Mouse (Mus musculus): ENCODE measurements at regions not wholly inside any gene's neighbourhood (a gene's known extent, or its start where the extent isn't known, plus 50 kb on each side); places are given as distances from the start of the nearest gene placed in this dataset.

GRCm38 (mm10) chr3:19458386-19458785 is 170.1 kb downstream of the 1700064H15Rik start:
- no peak overlapping the region for H3K4me3 ChIP-seq (ENCODE audit: insufficient read depth in 1 of 2, low read depth in 1 of 2, low read length in 2 of 2, poor library complexity in 1 of 2, severe bottlenecking in 1 of 2)
- in situ Hi-C loops (cut with MboI; ENCODE audit: low sequenced_read_pairs in 2 of 2, unreplicated experiment in 2 of 2): no loop called here
- no peak for TF ChIP-seq ZNF384 (IDR thresholded peaks at IDR 0.05; ENCODE audit: low read depth, low read length)
- TF ChIP-seq CHD2 (IDR thresholded peaks at IDR 0.05; ENCODE audit: low read depth, low read length): no peak
- no peak for TF ChIP-seq MAFK (IDR thresholded peaks at IDR 0.05; ENCODE audit: insufficient read depth, low read depth, low read length)
- TF ChIP-seq ZC3H11A (IDR thresholded peaks at IDR 0.05; ENCODE audit: borderline replicate concordance, low read depth, low read length): no peak
- TF ChIP-seq HCFC1 (IDR thresholded peaks at IDR 0.05; ENCODE audit: borderline replicate concordance, insufficient read depth, low read length): no peak
- H3K4me1 ChIP-seq (ENCODE audit: control insufficient read depth in 2 of 2, insufficient read depth in 2 of 2, low read length in 2 of 2, poor library complexity in 1 of 2): no peaks in the 10 kb centered on the region
- no peak overlapping the region for H3K9ac ChIP-seq (ENCODE audit: insufficient read depth, low read depth, low read length, poor library complexity, severe bottlenecking)
- no peaks in the 10 kb centered on the region for H3K9me3 ChIP-seq (ENCODE audit: control insufficient read depth, insufficient read depth, low read depth, low read length)
- H3K27ac ChIP-seq (ENCODE audit: insufficient read depth, low read depth, low read length, poor library complexity, severe bottlenecking): no peak overlapping the region
- DNase-seq (ENCODE audit: low read depth, low spot score): no peak
- H3K36me3 ChIP-seq (ENCODE audit: control insufficient read depth, insufficient read depth, low read length, poor library complexity, severe bottlenecking): no peaks in the 10 kb centered on the region

DNA sequence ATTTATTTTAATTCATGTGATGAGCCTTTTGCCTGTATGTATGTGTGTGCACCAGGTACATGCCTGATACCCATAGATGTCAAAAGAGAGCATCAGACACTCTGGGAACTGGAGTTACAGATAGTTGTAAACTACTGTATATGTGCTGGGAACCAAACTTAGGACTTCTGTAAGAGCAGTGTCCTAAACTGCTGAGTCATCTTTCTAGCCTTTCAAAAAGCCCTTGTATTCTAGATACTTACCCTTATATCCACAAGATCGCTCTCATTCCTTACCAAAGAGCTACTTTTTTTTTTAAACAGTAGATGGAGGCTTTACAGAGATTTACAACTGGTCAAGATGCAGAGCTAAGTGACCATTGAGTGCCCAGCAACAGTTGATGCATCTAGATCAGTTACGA is 171.0 kb downstream of the 1700064H15Rik start:
- Histone ChIP-seq H3K9me3 (ENCODE audit: control insufficient read depth, insufficient read depth, low read depth, low read length) (no peaks in the 10 kb centered on the region), H3K36me3 (ENCODE audit: control insufficient read depth, insufficient read depth, low read length, poor library complexity, severe bottlenecking) (no peaks in the 10 kb centered on the region), H3K4me1 (ENCODE audit: control insufficient read depth in 2 of 2, insufficient read depth in 2 of 2, low read length in 2 of 2, poor library complexity in 1 of 2) (no peaks in the 10 kb centered on the region), H3K9ac (ENCODE audit: insufficient read depth, low read depth, low read length, poor library complexity, severe bottlenecking) (no peak overlapping the region), H3K4me3 (ENCODE audit: insufficient read depth in 1 of 2, low read depth in 1 of 2, low read length in 2 of 2, poor library complexity in 1 of 2, severe bottlenecking in 1 of 2) (no peak overlapping the region), H3K27ac (ENCODE audit: insufficient read depth, low read depth, low read length, poor library complexity, severe bottlenecking) (no peak overlapping the region)
- in situ Hi-C loops (cut with MboI; ENCODE audit: low sequenced_read_pairs in 2 of 2, unreplicated experiment in 2 of 2): no loop called here
- TF ChIP-seq MAFK (IDR thresholded peaks at IDR 0.05; ENCODE audit: insufficient read depth, low read depth, low read length): peak; percentile 79
- TF ChIP-seq CHD2 (IDR thresholded peaks at IDR 0.05; ENCODE audit: low read depth, low read length): no peak
- no peak for DNase-seq (ENCODE audit: low read depth, low spot score)

DNA sequence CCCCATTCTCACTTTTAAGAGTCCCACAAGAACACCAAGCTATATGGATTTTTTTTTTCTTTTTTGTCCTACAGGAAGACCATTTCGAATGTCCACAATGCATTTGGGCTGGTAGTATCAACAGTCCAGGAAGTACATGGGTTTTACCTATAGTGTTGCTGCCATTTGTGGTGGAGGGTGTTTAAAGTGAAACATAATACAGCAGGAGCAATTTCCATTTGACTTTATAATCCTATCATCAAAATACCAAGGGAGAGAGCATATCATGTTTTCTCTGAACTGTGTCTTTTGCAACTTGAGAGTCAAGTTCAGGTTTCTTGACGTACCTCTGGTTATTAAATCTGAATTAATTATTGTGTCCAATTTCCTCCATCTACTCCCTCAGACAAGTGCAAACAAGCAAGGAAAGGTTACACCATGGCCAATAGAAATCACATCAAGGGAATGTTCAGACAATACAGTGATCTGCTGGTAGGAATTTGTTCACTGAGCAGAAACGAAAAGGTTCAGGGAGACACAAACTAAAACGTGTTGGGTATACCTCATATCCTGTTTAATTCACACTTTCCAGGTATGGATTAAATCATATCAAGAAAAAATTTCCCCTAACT is 172.5 kb downstream of the 1700064H15Rik start:
- no peak overlapping the region for H3K4me3 ChIP-seq (ENCODE audit: insufficient read depth in 1 of 2, low read depth in 1 of 2, low read length in 2 of 2, poor library complexity in 1 of 2, severe bottlenecking in 1 of 2)
- no peaks in the 10 kb centered on the region for H3K36me3 ChIP-seq (ENCODE audit: control insufficient read depth, insufficient read depth, low read length, poor library complexity, severe bottlenecking)
- 0 out of 4 replicates have a peak, but pooled peaks cover 0 to 1% of the 10 kb centered on the region in 2 experiments for H3K4me1 ChIP-seq (ENCODE audit: control insufficient read depth in 2 of 2, insufficient read depth in 2 of 2, low read length in 2 of 2, poor library complexity in 1 of 2)
- DNase-seq (ENCODE audit: low read depth, low spot score): no peak
- no peak overlapping the region for H3K27ac ChIP-seq (ENCODE audit: insufficient read depth, low read depth, low read length, poor library complexity, severe bottlenecking)
- TF ChIP-seq CHD2 (IDR thresholded peaks at IDR 0.05; ENCODE audit: low read depth, low read length): no peak
- TF ChIP-seq MAFK (IDR thresholded peaks at IDR 0.05; ENCODE audit: insufficient read depth, low read depth, low read length): no peak
- TF ChIP-seq HCFC1 (IDR thresholded peaks at IDR 0.05; ENCODE audit: borderline replicate concordance, insufficient read depth, low read length): no peak
- no peak for TF ChIP-seq ZC3H11A (IDR thresholded peaks at IDR 0.05; ENCODE audit: borderline replicate concordance, low read depth, low read length)
- no peak for TF ChIP-seq ZNF384 (IDR thresholded peaks at IDR 0.05; ENCODE audit: low read depth, low read length)
- no peaks in the 10 kb centered on the region for H3K9me3 ChIP-seq (ENCODE audit: control insufficient read depth, insufficient read depth, low read depth, low read length)
- no peak overlapping the region for H3K9ac ChIP-seq (ENCODE audit: insufficient read depth, low read depth, low read length, poor library complexity, severe bottlenecking)
- in situ Hi-C loops (cut with MboI; ENCODE audit: low sequenced_read_pairs in 2 of 2, unreplicated experiment in 2 of 2): no loop called here

- TF ChIP-seq ZC3H11A (IDR thresholded peaks at IDR 0.05; ENCODE audit: borderline replicate concordance, low read depth, low read length) (no peak), CHD2 (IDR thresholded peaks at IDR 0.05; ENCODE audit: low read depth, low read length) (no peak), MAFK (IDR thresholded peaks at IDR 0.05; ENCODE audit: insufficient read depth, low read depth, low read length) (no peak), HCFC1 (IDR thresholded peaks at IDR 0.05; ENCODE audit: borderline replicate concordance, insufficient read depth, low read length) (no peak), ZNF384 (IDR thresholded peaks at IDR 0.05; ENCODE audit: low read depth, low read length) (no peak)
- H3K36me3 ChIP-seq (ENCODE audit: control insufficient read depth, insufficient read depth, low read length, poor library complexity, severe bottlenecking): no peaks in the 10 kb centered on the region
- no peak overlapping the region for H3K9ac ChIP-seq (ENCODE audit: insufficient read depth, low read depth, low read length, poor library complexity, severe bottlenecking)
- DNase-seq (ENCODE audit: low read depth, low spot score): peak; percentile 38
- H3K9me3 ChIP-seq (ENCODE audit: control insufficient read depth, insufficient read depth, low read depth, low read length): no peaks in the 10 kb centered on the region
- no peak overlapping the region for H3K27ac ChIP-seq (ENCODE audit: insufficient read depth, low read depth, low read length, poor library complexity, severe bottlenecking)
- in situ Hi-C loops (cut with MboI; ENCODE audit: low sequenced_read_pairs in 2 of 2, unreplicated experiment in 2 of 2): no loop called here
- 0 out of 4 replicates have a peak, but pooled peaks cover 2% of the 10 kb centered on the region in 2 experiments for H3K4me1 ChIP-seq (ENCODE audit: control insufficient read depth in 2 of 2, insufficient read depth in 2 of 2, low read length in 2 of 2, poor library complexity in 1 of 2)
- no peak overlapping the region for H3K4me3 ChIP-seq (ENCODE audit: insufficient read depth in 1 of 2, low read depth in 1 of 2, low read length in 2 of 2, poor library complexity in 1 of 2, severe bottlenecking in 1 of 2)
These were observed 177.5 kb downstream of the 1700064H15Rik start for GRCm38 (mm10) chr3:19451022-19451421.

GRCm38 (mm10) chr3:19448931-19449330 is 179.5 kb downstream of the 1700064H15Rik start:
- no peak overlapping the region for H3K27ac ChIP-seq (ENCODE audit: insufficient read depth, low read depth, low read length, poor library complexity, severe bottlenecking)
- H3K9me3 ChIP-seq (ENCODE audit: control insufficient read depth, insufficient read depth, low read depth, low read length): no peaks in the 10 kb centered on the region
- 0 out of 4 replicates have a peak, but pooled peaks cover 2% of the 10 kb centered on the region in 2 experiments for H3K4me1 ChIP-seq (ENCODE audit: control insufficient read depth in 2 of 2, insufficient read depth in 2 of 2, low read length in 2 of 2, poor library complexity in 1 of 2)
- no peak for DNase-seq (ENCODE audit: low read depth, low spot score)
- H3K4me3 ChIP-seq (ENCODE audit: insufficient read depth in 1 of 2, low read depth in 1 of 2, low read length in 2 of 2, poor library complexity in 1 of 2, severe bottlenecking in 1 of 2): no peak overlapping the region
- H3K36me3 ChIP-seq (ENCODE audit: control insufficient read depth, insufficient read depth, low read length, poor library complexity, severe bottlenecking): no peaks in the 10 kb centered on the region
- TF ChIP-seq ZNF384 (IDR thresholded peaks at IDR 0.05; ENCODE audit: low read depth, low read length) (no peak), ZC3H11A (IDR thresholded peaks at IDR 0.05; ENCODE audit: borderline replicate concordance, low read depth, low read length) (no peak), CHD2 (IDR thresholded peaks at IDR 0.05; ENCODE audit: low read depth, low read length) (no peak), HCFC1 (IDR thresholded peaks at IDR 0.05; ENCODE audit: borderline replicate concordance, insufficient read depth, low read length) (no peak)
- H3K9ac ChIP-seq (ENCODE audit: insufficient read depth, low read depth, low read length, poor library complexity, severe bottlenecking): no peak overlapping the region
- in situ Hi-C loops (cut with MboI; ENCODE audit: low sequenced_read_pairs in 2 of 2, unreplicated experiment in 2 of 2): no loop called here

Measured in ES-E14 (cell line).